Mouse (Mus musculus): ENCODE measurements around the gene Grhl1. TPM values are rescaled to one million over a fixed set of nuclear protein-coding genes. Genes with fewer than 3 reads are reported as not detected.
A peak's percentile ranks its signal among the peaks of the same experiment; 100 is the strongest.

The Grhl1 gene
- polyA plus RNA-seq, 1 experiment, result 11.0 TPM

- H3K27me3 ChIP-seq (ENCODE audit: control insufficient read depth, insufficient read depth, low read length, poor library complexity, severe bottlenecking), result no peaks in the 10 kb centered on the region
- peaks cover 3% of the 10 kb centered on the region for H3K4me1 ChIP-seq (ENCODE audit: control insufficient read depth, insufficient read depth, low read length)
- H3K9me3 ChIP-seq (replicated peaks; ENCODE audit: control insufficient read depth, insufficient read depth, low read length, poor library complexity, severe bottlenecking), result no peaks in the 10 kb centered on the region
- H3K9ac ChIP-seq (ENCODE audit: low read depth, poor library complexity, severe bottlenecking), result peak overlapping the region; percentile 85
- TF ChIP-seq EP300 (IDR thresholded peaks at IDR 0.05; ENCODE audit: insufficient read depth, low read depth, low read length) (peak; percentile 37; the same call in 1 of the 2 replicates), POLR2A (IDR thresholded peaks at IDR 0.05; ENCODE audit: insufficient read depth, low read length) (no peak), CTCF (IDR thresholded peaks at IDR 0.05; ENCODE audit: low read depth, low read length) (no peak)
- peaks cover 20% of the 10 kb centered on the region for H3K36me3 ChIP-seq (ENCODE audit: control insufficient read depth, insufficient read depth, low read length, poor library complexity, severe bottlenecking)
- H3K4me3 ChIP-seq (ENCODE audit: low read depth, low read length), result peak overlapping the region; percentile 90
- peak overlapping the region; percentile 52 for H3K27ac ChIP-seq (ENCODE audit: insufficient read depth, low read length)
Measured at GRCm38 (mm10) chr12:24651642-24652342, 79.7 kb downstream of the Grhl1 start.

- TF ChIP-seq EP300 (IDR thresholded peaks at IDR 0.05; ENCODE audit: insufficient read depth, low read depth, low read length) (no peak), CTCF (IDR thresholded peaks at IDR 0.05; ENCODE audit: low read depth, low read length) (no peak), POLR2A (IDR thresholded peaks at IDR 0.05; ENCODE audit: insufficient read depth, low read length) (no peak)
- no peaks in the 10 kb centered on the region for H3K9me3 ChIP-seq (replicated peaks; ENCODE audit: control insufficient read depth, insufficient read depth, low read length, poor library complexity, severe bottlenecking)
Measured at GRCm38 (mm10) chr12:24654065-24654862, 82.2 kb downstream of the Grhl1 start.

GRCm38 (mm10) chr12:24656436-24656835, 84.4 kb downstream of the Grhl1 start:
- no peak for TF ChIP-seq CTCF (IDR thresholded peaks at IDR 0.05; ENCODE audit: low read depth, low read length)
- TF ChIP-seq POLR2A (IDR thresholded peaks at IDR 0.05; ENCODE audit: insufficient read depth, low read length), result no peak
- no peak for TF ChIP-seq EP300 (IDR thresholded peaks at IDR 0.05; ENCODE audit: insufficient read depth, low read depth, low read length)
- Histone ChIP-seq H3K36me3 (ENCODE audit: control insufficient read depth, insufficient read depth, low read length, poor library complexity, severe bottlenecking) (peaks cover 43% of the 10 kb centered on the region), H3K4me3 (ENCODE audit: low read depth, low read length) (no peak overlapping the region), H3K9ac (ENCODE audit: low read depth, poor library complexity, severe bottlenecking) (no peak overlapping the region), H3K4me1 (ENCODE audit: control insufficient read depth, insufficient read depth, low read length) (peaks cover 3% of the 10 kb centered on the region), H3K27ac (ENCODE audit: insufficient read depth, low read length) (no peak overlapping the region), H3K27me3 (ENCODE audit: control insufficient read depth, insufficient read depth, low read length, poor library complexity, severe bottlenecking) (no peaks in the 10 kb centered on the region), H3K9me3 (replicated peaks; ENCODE audit: control insufficient read depth, insufficient read depth, low read length, poor library complexity, severe bottlenecking) (no peaks in the 10 kb centered on the region)

More at GRCm38 (mm10) chr12:24654065-24654862, 82.2 kb downstream of the Grhl1 start:
- Histone ChIP-seq H3K27me3 (ENCODE audit: control insufficient read depth, insufficient read depth, low read length, poor library complexity, severe bottlenecking) (no peaks in the 10 kb centered on the region), H3K9ac (ENCODE audit: low read depth, poor library complexity, severe bottlenecking) (no peak overlapping the region), H3K4me1 (ENCODE audit: control insufficient read depth, insufficient read depth, low read length) (peaks cover 3% of the 10 kb centered on the region), H3K4me3 (ENCODE audit: low read depth, low read length) (no peak overlapping the region), H3K27ac (ENCODE audit: insufficient read depth, low read length) (no peak overlapping the region), H3K36me3 (ENCODE audit: control insufficient read depth, insufficient read depth, low read length, poor library complexity, severe bottlenecking) (peaks cover 36% of the 10 kb centered on the region)

DNA sequence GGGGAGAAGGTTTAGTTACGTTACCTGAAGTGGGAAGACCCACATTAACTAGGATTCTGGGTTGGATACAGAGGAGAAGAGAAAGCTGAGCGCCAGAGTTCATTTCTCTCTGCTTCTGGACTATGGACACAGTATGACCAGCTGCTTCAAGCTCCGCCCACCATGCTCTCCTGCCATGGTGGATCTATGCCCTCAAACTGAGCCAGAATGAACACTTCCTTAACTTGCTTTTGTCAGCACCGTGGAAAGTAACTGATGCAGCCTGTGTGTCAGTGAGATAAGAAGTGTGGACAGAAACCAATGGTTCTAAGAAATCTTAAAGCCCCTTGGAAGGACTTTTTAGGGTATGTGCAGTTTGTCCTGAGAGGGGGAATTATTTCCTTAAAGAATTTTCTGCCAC, 86.9 kb downstream of the Grhl1 start:
- H3K27me3 ChIP-seq (ENCODE audit: control insufficient read depth, insufficient read depth, low read length, poor library complexity, severe bottlenecking), result no peaks in the 10 kb centered on the region
- TF ChIP-seq POLR2A (IDR thresholded peaks at IDR 0.05; ENCODE audit: insufficient read depth, low read length) (no peak), CTCF (IDR thresholded peaks at IDR 0.05; ENCODE audit: low read depth, low read length) (no peak), EP300 (IDR thresholded peaks at IDR 0.05; ENCODE audit: insufficient read depth, low read depth, low read length) (no peak)
- H3K36me3 ChIP-seq (ENCODE audit: control insufficient read depth, insufficient read depth, low read length, poor library complexity, severe bottlenecking), result peaks cover 42% of the 10 kb centered on the region
- H3K4me1 ChIP-seq (ENCODE audit: control insufficient read depth, insufficient read depth, low read length), result no peaks in the 10 kb centered on the region
- no peak overlapping the region for H3K4me3 ChIP-seq (ENCODE audit: low read depth, low read length)
- no peak overlapping the region for H3K9ac ChIP-seq (ENCODE audit: low read depth, poor library complexity, severe bottlenecking)
- no peak overlapping the region for H3K27ac ChIP-seq (ENCODE audit: insufficient read depth, low read length)
- no peaks in the 10 kb centered on the region for H3K9me3 ChIP-seq (replicated peaks; ENCODE audit: control insufficient read depth, insufficient read depth, low read length, poor library complexity, severe bottlenecking)

DNA sequence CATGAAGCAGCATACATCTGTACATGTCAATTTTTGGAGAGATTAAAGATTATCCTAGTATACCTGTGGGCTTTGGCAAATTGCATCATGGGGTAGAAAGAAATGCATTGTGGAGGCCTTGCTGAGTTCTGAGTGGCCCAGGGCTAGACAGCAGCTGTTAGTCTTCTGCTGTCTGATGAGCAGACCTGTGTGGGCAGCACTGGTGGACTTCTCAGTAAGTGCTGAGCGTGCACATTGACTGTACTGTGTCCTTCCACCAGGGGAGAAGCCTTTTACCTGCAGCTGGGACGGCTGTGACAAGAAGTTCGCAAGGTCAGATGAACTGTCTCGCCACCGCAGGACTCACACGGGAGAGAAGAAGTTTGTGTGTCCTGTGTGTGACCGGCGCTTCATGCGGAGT, 87.8 kb downstream of the Grhl1 start:
- Histone ChIP-seq H3K27ac (ENCODE audit: insufficient read depth, low read length) (no peak overlapping the region), H3K36me3 (ENCODE audit: control insufficient read depth, insufficient read depth, low read length, poor library complexity, severe bottlenecking) (peaks cover 42% of the 10 kb centered on the region), H3K4me1 (ENCODE audit: control insufficient read depth, insufficient read depth, low read length) (no peaks in the 10 kb centered on the region), H3K27me3 (ENCODE audit: control insufficient read depth, insufficient read depth, low read length, poor library complexity, severe bottlenecking) (no peaks in the 10 kb centered on the region), H3K9me3 (replicated peaks; ENCODE audit: control insufficient read depth, insufficient read depth, low read length, poor library complexity, severe bottlenecking) (no peaks in the 10 kb centered on the region), H3K4me3 (ENCODE audit: low read depth, low read length) (no peak overlapping the region), H3K9ac (ENCODE audit: low read depth, poor library complexity, severe bottlenecking) (no peak overlapping the region)
- no peak for TF ChIP-seq POLR2A (IDR thresholded peaks at IDR 0.05; ENCODE audit: insufficient read depth, low read length)
- no peak for TF ChIP-seq CTCF (IDR thresholded peaks at IDR 0.05; ENCODE audit: low read depth, low read length)
- no peak for TF ChIP-seq EP300 (IDR thresholded peaks at IDR 0.05; ENCODE audit: insufficient read depth, low read depth, low read length)

GRCm38 (mm10) chr12:24661100-24661499, 89.0 kb downstream of the Grhl1 start:
- TF ChIP-seq POLR2A (IDR thresholded peaks at IDR 0.05; ENCODE audit: insufficient read depth, low read length) (no peak), CTCF (IDR thresholded peaks at IDR 0.05; ENCODE audit: low read depth, low read length) (no peak), EP300 (IDR thresholded peaks at IDR 0.05; ENCODE audit: insufficient read depth, low read depth, low read length) (no peak)
- Histone ChIP-seq H3K36me3 (ENCODE audit: control insufficient read depth, insufficient read depth, low read length, poor library complexity, severe bottlenecking) (peaks cover 31% of the 10 kb centered on the region), H3K27me3 (ENCODE audit: control insufficient read depth, insufficient read depth, low read length, poor library complexity, severe bottlenecking) (no peaks in the 10 kb centered on the region), H3K9me3 (replicated peaks; ENCODE audit: control insufficient read depth, insufficient read depth, low read length, poor library complexity, severe bottlenecking) (no peaks in the 10 kb centered on the region), H3K4me1 (ENCODE audit: control insufficient read depth, insufficient read depth, low read length) (no peaks in the 10 kb centered on the region), H3K4me3 (ENCODE audit: low read depth, low read length) (no peak overlapping the region), H3K27ac (ENCODE audit: insufficient read depth, low read length) (no peak overlapping the region), H3K9ac (ENCODE audit: low read depth, poor library complexity, severe bottlenecking) (no peak overlapping the region)
